Mouse (Mus musculus) liver, adult (tissue): ENCODE measurements at regions not wholly inside any gene's neighbourhood (a gene's known extent, or its start where the extent isn't known, plus 50 kb on each side); places are given as distances from the start of the nearest gene placed in this dataset.

Source experiments
- GATA4 ChIP-seq: IDR thresholded peaks from 2 replicates; pipeline ENCODE4 v1.6.1; 2014; ENCODE audit warnings: mild to moderate bottlenecking, low read length; ENCODE audit not compliant: insufficient replicate concordance

- TF ChIP-seq GATA4, result no peak
Measured at GRCm38 (mm10) chr13:102526621-102527140, 166.7 kb upstream of the Cd180 start.

- no peak for TF ChIP-seq GATA4
Measured at GRCm38 (mm10) chr13:102533784-102534183, 159.6 kb upstream of the Cd180 start.

GRCm38 (mm10) chr13:102537424-102538242, 155.7 kb upstream of the Cd180 start:
- no peak for TF ChIP-seq GATA4

- TF ChIP-seq GATA4, result no peak
Measured at GRCm38 (mm10) chr13:102540436-102540835, 152.9 kb upstream of the Cd180 start.

GRCm38 (mm10) chr13:102544359-102545165, 148.8 kb upstream of the Cd180 start:
- TF ChIP-seq GATA4, result no peak

- TF ChIP-seq GATA4, result no peak
Measured at GRCm38 (mm10) chr13:102545845-102546615, 147.3 kb upstream of the Cd180 start.

GRCm38 (mm10) chr13:102548252-102548651, 145.1 kb upstream of the Cd180 start:
- no peak for TF ChIP-seq GATA4

- no peak for TF ChIP-seq GATA4
Measured at GRCm38 (mm10) chr13:102566846-102567572, 126.3 kb upstream of the Cd180 start.

GRCm38 (mm10) chr13:102569580-102569979, 123.8 kb upstream of the Cd180 start:
- no peak for TF ChIP-seq GATA4

GRCm38 (mm10) chr13:102570286-102570685, 123.1 kb upstream of the Cd180 start:
- TF ChIP-seq GATA4, result no peak

GRCm38 (mm10) chr13:102573286-102573921, 120.0 kb upstream of the Cd180 start:
- no peak for TF ChIP-seq GATA4

GRCm38 (mm10) chr13:102576871-102577662, 116.3 kb upstream of the Cd180 start:
- TF ChIP-seq GATA4, result no peak

- TF ChIP-seq GATA4, result no peak
Measured at GRCm38 (mm10) chr13:102578811-102579210, 114.5 kb upstream of the Cd180 start.
